9 mouse cellular contexts compared by ENCODE assay signal in genomic region chr8:122517541-122518190, GRCm38 (mm10). TPM values are rescaled to one million over a fixed set of nuclear protein-coding genes. Genes with fewer than 3 reads are reported as not detected.
A peak's percentile ranks its signal among the peaks of the same experiment; 100 is the strongest.
DNase-seq lines count a peak whose midpoint lies in the region; ATAC-seq and TF ChIP-seq lines count a peak whose summit lies in the region.
"Had no signal": no experiment of that assay in that cellular context is flagged by ENCODE, and none has a peak within 500 bp of the region (broad histone marks: within the 10 kb centered on the region; RNA-seq: fewer than 3 reads in every experiment).

No protein-coding gene starts in this region.

- H3K36me3 ChIP-seq in embryonic facial prominence, embryonic 11.5 days (replicated peaks; ENCODE audit: control insufficient read depth, insufficient read depth, low read depth, low read length), result no peaks in the 10 kb centered on the region
- H3K36me3 ChIP-seq in intestine, embryonic 15.5 days, result no peaks in the 10 kb centered on the region
- H3K36me3 ChIP-seq in liver, postnatal 0 days (replicated peaks; ENCODE audit: insufficient read depth, low read length), result peaks cover 9% of the 10 kb centered on the region
- no peaks in the 10 kb centered on the region for H3K36me3 ChIP-seq in stomach, postnatal 0 days (ENCODE audit: control insufficient read depth, insufficient read depth, low read length)
- no peaks in the 10 kb centered on the region for H3K36me3 ChIP-seq in forebrain, postnatal 0 days (ENCODE audit: insufficient read depth)

- peak; percentile 30 for DNase-seq in Muller cell, postnatal 12 days (ENCODE audit: inconsistent ontology term)
- peak; percentile 56 for DNase-seq in embryonic facial prominence, embryonic 11.5 days (ENCODE audit: low spot score)
- DNase-seq in liver, postnatal 0 days, result no peak
- no peak for DNase-seq in stomach, postnatal 0 days (ENCODE audit: low spot score)
- no peak for DNase-seq in spleen, adult 12 weeks (ENCODE audit: low spot score)
- no peak for DNase-seq in forebrain, postnatal 0 days
- DNase-seq in cerebellum, postnatal 36 days, result no peak

- ATAC-seq in embryonic facial prominence, embryonic 11.5 days (replicated peaks; ENCODE audit: insufficient number of reproducible peaks, low FRiP score, low TSS enrichment, low read depth), result peak; percentile 73; the same call in 1 of the 2 replicates
- peak; percentile 52; the same call in 1 of the 2 replicates for ATAC-seq in intestine, embryonic 15.5 days
- ATAC-seq in liver, postnatal 0 days, result peak; percentile 59
- ATAC-seq in stomach, postnatal 0 days (ENCODE audit: low FRiP score, low TSS enrichment), result peak; percentile 51
- no peak for ATAC-seq in forebrain, postnatal 0 days

- no peak for TF ChIP-seq EP300 in liver, postnatal 0 days (IDR thresholded peaks at IDR 0.05; ENCODE audit: low read depth)
- no peak for TF ChIP-seq EP300 in stomach, postnatal 0 days (optimal IDR thresholded peaks at IDR 0.05)

- H3K4me2 ChIP-seq in embryonic facial prominence, embryonic 11.5 days (ENCODE audit: low read depth, low read length), result no peak overlapping the region
- H3K4me2 ChIP-seq in intestine, embryonic 15.5 days (replicated peaks), result peak overlapping the region; percentile 14; the same call in 1 of the 2 replicates
- H3K4me2 ChIP-seq in liver, postnatal 0 days (ENCODE audit: low read depth, low read length), result 0 out of 2 replicates have a peak overlapping the region, but pooled peaks have one; percentile 23
- no peak overlapping the region for H3K4me2 ChIP-seq in stomach, postnatal 0 days (replicated peaks; ENCODE audit: low read depth)
- no peak overlapping the region for H3K4me2 ChIP-seq in forebrain, postnatal 0 days (ENCODE audit: low read depth)

- H3K4me1 ChIP-seq in embryonic facial prominence, embryonic 11.5 days (ENCODE audit: control insufficient read depth, insufficient read depth, low read length), result no peaks in the 10 kb centered on the region; the same call in 1 of the 2 replicates
- H3K4me1 ChIP-seq in intestine, embryonic 15.5 days (replicated peaks), result peaks cover 36% of the 10 kb centered on the region
- H3K4me1 ChIP-seq in liver, postnatal 0 days (ENCODE audit: insufficient read depth), result 0 out of 2 replicates have a peak, but pooled peaks cover 3% of the 10 kb centered on the region
- peaks cover 4% of the 10 kb centered on the region; the same call in 1 of the 2 replicates for H3K4me1 ChIP-seq in stomach, postnatal 0 days (replicated peaks; ENCODE audit: control insufficient read depth, insufficient read depth)
- H3K4me1 ChIP-seq in forebrain, postnatal 0 days (ENCODE audit: insufficient read depth), result no peaks in the 10 kb centered on the region

- no peaks in the 10 kb centered on the region for H3K9me3 ChIP-seq in embryonic facial prominence, embryonic 11.5 days (replicated peaks; ENCODE audit: control insufficient read depth, low read length)
- H3K9me3 ChIP-seq in intestine, embryonic 15.5 days, result no peaks in the 10 kb centered on the region
- no peaks in the 10 kb centered on the region for H3K9me3 ChIP-seq in liver, postnatal 0 days (ENCODE audit: low read length)
- no peaks in the 10 kb centered on the region for H3K9me3 ChIP-seq in stomach, postnatal 0 days (ENCODE audit: control insufficient read depth, low read length)
- no peaks in the 10 kb centered on the region for H3K9me3 ChIP-seq in forebrain, postnatal 0 days (ENCODE audit: low read length)

- peak overlapping the region; percentile 57 for H3K27ac ChIP-seq in embryonic facial prominence, embryonic 11.5 days (replicated peaks; ENCODE audit: low read depth, low read length)
- peak overlapping the region; percentile 79 for H3K27ac ChIP-seq in intestine, embryonic 15.5 days
- H3K27ac ChIP-seq in liver, postnatal 0 days (ENCODE audit: low read depth), result peak overlapping the region; percentile 60
- H3K27ac ChIP-seq in stomach, postnatal 0 days (replicated peaks), result peak overlapping the region; percentile 78
- H3K27ac ChIP-seq in forebrain, postnatal 0 days (ENCODE audit: low read depth, low read length), result no peak overlapping the region

- no peak for TF ChIP-seq CTCF in liver, postnatal 0 days (IDR thresholded peaks at IDR 0.05; ENCODE audit: low read depth)
- no peak for TF ChIP-seq CTCF in stomach, postnatal 0 days (IDR thresholded peaks at IDR 0.05; ENCODE audit: low read depth)
- TF ChIP-seq CTCF in forebrain, postnatal 0 days (IDR thresholded peaks at IDR 0.05; ENCODE audit: low read depth), result no peak

- H3K9ac ChIP-seq in embryonic facial prominence, embryonic 11.5 days (replicated peaks; ENCODE audit: low read length), result peak overlapping the region; percentile 1; the same call in 1 of the 2 replicates
- no peak overlapping the region; the same call in 1 of the 2 replicates for H3K9ac ChIP-seq in intestine, embryonic 15.5 days
- 0 out of 2 replicates have a peak overlapping the region, but pooled peaks have one; percentile 7 for H3K9ac ChIP-seq in liver, postnatal 0 days (replicated peaks)
- H3K9ac ChIP-seq in stomach, postnatal 0 days (ENCODE audit: low read length), result no peak overlapping the region; the same call in 1 of the 2 replicates
- H3K9ac ChIP-seq in forebrain, postnatal 0 days, result no peak overlapping the region

- no peaks in the 10 kb centered on the region for H3K27me3 ChIP-seq in embryonic facial prominence, embryonic 11.5 days (ENCODE audit: control insufficient read depth, insufficient read depth, low read length)
- no peaks in the 10 kb centered on the region for H3K27me3 ChIP-seq in intestine, embryonic 15.5 days (replicated peaks)
- no peaks in the 10 kb centered on the region for H3K27me3 ChIP-seq in liver, postnatal 0 days (ENCODE audit: insufficient read depth, low read length)
- H3K27me3 ChIP-seq in stomach, postnatal 0 days (ENCODE audit: control insufficient read depth, insufficient read depth, low read length), result no peaks in the 10 kb centered on the region
- no peaks in the 10 kb centered on the region for H3K27me3 ChIP-seq in forebrain, postnatal 0 days (ENCODE audit: insufficient read depth, low read length)

- WGBS in embryonic facial prominence, embryonic 11.5 days, result 18% methylated on average over 6 of the region's 6 CpGs
- WGBS in intestine, embryonic 15.5 days, result 21% methylated on average over 6 of the region's 6 CpGs
- 36% methylated on average over 6 of the region's 6 CpGs for WGBS in liver, postnatal 0 days (ENCODE audit: insufficient replicate concordance)
- 19% methylated on average over 6 of the region's 6 CpGs for WGBS in stomach, postnatal 0 days
- WGBS in forebrain, postnatal 0 days, result 42% methylated on average over 6 of the region's 6 CpGs

- no peak overlapping the region for H3K4me3 ChIP-seq in embryonic facial prominence, embryonic 11.5 days (ENCODE audit: low read depth, low read length)
- no peak overlapping the region for H3K4me3 ChIP-seq in intestine, embryonic 15.5 days (replicated peaks)
- no peak overlapping the region for H3K4me3 ChIP-seq in liver, postnatal 0 days (ENCODE audit: low read depth, low read length)
- H3K4me3 ChIP-seq in stomach, postnatal 0 days (ENCODE audit: low read depth, low read length), result no peak overlapping the region
- H3K4me3 ChIP-seq in forebrain, postnatal 0 days (ENCODE audit: low read depth, low read length), result no peak overlapping the region

RNA-seq across cellular contexts. Expression of gene Piezo1, which starts 33.5 kb away (rescaled TPM):
- polyA plus RNA-seq in embryonic facial prominence, embryonic 11.5 days (2014; fragmentation: Nextera tagmentation; extraction: Ambion mirVana), result 3.4 and 5.9 TPM in 2 replicates
- 10.8 and 12.2 TPM in 2 replicates for polyA plus RNA-seq in intestine, embryonic 15.5 days (2015; fragmentation: Nextera tagmentation; extraction: Ambion mirVana)
- 2.6 and 3.4 TPM in 2 replicates for polyA plus RNA-seq in liver, postnatal 0 days (2015; fragmentation: Nextera tagmentation; extraction: Ambion mirVana)
- polyA plus RNA-seq in stomach, postnatal 0 days (2015; fragmentation: Nextera tagmentation; extraction: Ambion mirVana), result 7.0 and 8.2 TPM in 2 replicates
- 11.6 and 15.1 TPM in 2 replicates for total RNA-seq in forebrain, postnatal 0 days (2014; rRNA removed)
- polyA plus RNA-seq in forebrain, postnatal 0 days (2015; fragmentation: Nextera tagmentation; extraction: Ambion mirVana), result 1.2 and 1.4 TPM in 2 replicates

RNA-seq across cellular contexts. Expression of gene Ctu2, which starts 41.7 kb away (rescaled TPM):
- 66.8 and 75.5 TPM in 2 replicates for polyA plus RNA-seq in embryonic facial prominence, embryonic 11.5 days (2014; fragmentation: Nextera tagmentation; extraction: Ambion mirVana)
- 43.4 and 44.6 TPM in 2 replicates for polyA plus RNA-seq in intestine, embryonic 15.5 days (2015; fragmentation: Nextera tagmentation; extraction: Ambion mirVana)
- 17.8 and 20.9 TPM in 2 replicates for polyA plus RNA-seq in liver, postnatal 0 days (2015; fragmentation: Nextera tagmentation; extraction: Ambion mirVana)
- 33.1 and 34.5 TPM in 2 replicates for polyA plus RNA-seq in stomach, postnatal 0 days (2015; fragmentation: Nextera tagmentation; extraction: Ambion mirVana)
- total RNA-seq in forebrain, postnatal 0 days (2014; rRNA removed), result 58.0 and 69.7 TPM in 2 replicates
- polyA plus RNA-seq in forebrain, postnatal 0 days (2015; fragmentation: Nextera tagmentation; extraction: Ambion mirVana), result 89.7 and 99.5 TPM in 2 replicates

RNA-seq across cellular contexts. Expression of gene Rnf166, which starts 41.8 kb away (rescaled TPM):
- polyA plus RNA-seq in embryonic facial prominence, embryonic 11.5 days (2014; fragmentation: Nextera tagmentation; extraction: Ambion mirVana), result 26.6 and 27.4 TPM in 2 replicates
- polyA plus RNA-seq in intestine, embryonic 15.5 days (2015; fragmentation: Nextera tagmentation; extraction: Ambion mirVana), result 29.5 and 31.5 TPM in 2 replicates
- 18.5 and 18.9 TPM in 2 replicates for polyA plus RNA-seq in liver, postnatal 0 days (2015; fragmentation: Nextera tagmentation; extraction: Ambion mirVana)
- 31.2 and 32.2 TPM in 2 replicates for polyA plus RNA-seq in stomach, postnatal 0 days (2015; fragmentation: Nextera tagmentation; extraction: Ambion mirVana)
- 32.1 TPM in 2 replicates for total RNA-seq in forebrain, postnatal 0 days (2014; rRNA removed)
- polyA plus RNA-seq in forebrain, postnatal 0 days (2015; fragmentation: Nextera tagmentation; extraction: Ambion mirVana), result 26.2 and 26.5 TPM in 2 replicates

RNA-seq across cellular contexts. Expression of gene Cdt1, which starts 50.1 kb away (rescaled TPM):
- polyA plus RNA-seq in embryonic facial prominence, embryonic 11.5 days (2014; fragmentation: Nextera tagmentation; extraction: Ambion mirVana), result 31.6 and 32.1 TPM in 2 replicates
- polyA plus RNA-seq in intestine, embryonic 15.5 days (2015; fragmentation: Nextera tagmentation; extraction: Ambion mirVana), result 40.3 and 41.8 TPM in 2 replicates
- 19.8 and 23.7 TPM in 2 replicates for polyA plus RNA-seq in liver, postnatal 0 days (2015; fragmentation: Nextera tagmentation; extraction: Ambion mirVana)
- 11.8 TPM in 2 replicates for polyA plus RNA-seq in stomach, postnatal 0 days (2015; fragmentation: Nextera tagmentation; extraction: Ambion mirVana)
- 11.5 and 14.9 TPM in 2 replicates for total RNA-seq in forebrain, postnatal 0 days (2014; rRNA removed)
- 6.1 and 6.5 TPM in 2 replicates for polyA plus RNA-seq in forebrain, postnatal 0 days (2015; fragmentation: Nextera tagmentation; extraction: Ambion mirVana)

RNA-seq across cellular contexts. Expression of gene Snai3, which starts 57.1 kb away (rescaled TPM):
- 0.17 and 0.34 TPM in 2 replicates for polyA plus RNA-seq in embryonic facial prominence, embryonic 11.5 days (2014; fragmentation: Nextera tagmentation; extraction: Ambion mirVana)
- 0.57 and 0.86 TPM in 2 replicates for polyA plus RNA-seq in intestine, embryonic 15.5 days (2015; fragmentation: Nextera tagmentation; extraction: Ambion mirVana)
- polyA plus RNA-seq in liver, postnatal 0 days (2015; fragmentation: Nextera tagmentation; extraction: Ambion mirVana), result 1.4 and 3.4 TPM in 2 replicates
- 1.4 and 1.6 TPM in 2 replicates for polyA plus RNA-seq in stomach, postnatal 0 days (2015; fragmentation: Nextera tagmentation; extraction: Ambion mirVana)
- total RNA-seq in forebrain, postnatal 0 days (2014; rRNA removed), result 0.23 TPM in 1 of 2 replicates, not detected in the other
- not detected in 2 replicates for polyA plus RNA-seq in forebrain, postnatal 0 days (2015; fragmentation: Nextera tagmentation; extraction: Ambion mirVana)
- total RNA-seq: adrenal gland, postnatal 36 days had no signal

Comparison
In these comparisons a context has a peak if more than half of its experiments do, and no peak if none do; other contexts are left out.
1. DNase-seq: peak in Muller cell, postnatal 12 days (single experiment) and embryonic facial prominence, embryonic 11.5 days (single experiment); none in liver, postnatal 0 days (single experiment), stomach, postnatal 0 days (single experiment), spleen, adult 12 weeks (single experiment), forebrain, postnatal 0 days (single experiment) and cerebellum, postnatal 36 days (0 of 2).
2. H3K4me2 ChIP-seq: peak in intestine, embryonic 15.5 days (single experiment) and liver, postnatal 0 days (single experiment); none in embryonic facial prominence, embryonic 11.5 days (single experiment), stomach, postnatal 0 days (single experiment) and forebrain, postnatal 0 days (single experiment).
3. H3K9ac ChIP-seq: peak in embryonic facial prominence, embryonic 11.5 days (single experiment) and liver, postnatal 0 days (single experiment); none in intestine, embryonic 15.5 days (single experiment), stomach, postnatal 0 days (single experiment) and forebrain, postnatal 0 days (single experiment).